Mouse (Mus musculus): Measurements from ENCODE around the gene Fbxl22. TPM values are rescaled to one million over a fixed set of nuclear protein-coding genes. Genes with fewer than 3 reads are reported as not detected.
A peak's percentile ranks its signal among the peaks of the same experiment; 100 is the strongest.

Gene Fbxl22
- total RNA-seq (2017): 1.1 to 2.3 TPM (median 1.8 TPM) in 3 replicates

- no peak for ATAC-seq (replicated peaks; ENCODE audit: insufficient number of reproducible peaks, low FRiP score, low TSS enrichment, poor library complexity, severe bottlenecking)
Measured at GRCm38 (mm10) chr9:66514256-66514770, at the start of gene Fbxl22. Gene Fbxl22 (minus strand): TSS chr9:66514593.

GRCm38 (mm10) chr9:66562215-66562614 is 47.8 kb upstream of the Fbxl22 start:
- no peak for ATAC-seq (replicated peaks; ENCODE audit: insufficient number of reproducible peaks, low FRiP score, low TSS enrichment, poor library complexity, severe bottlenecking)

- no peak for ATAC-seq (replicated peaks; ENCODE audit: insufficient number of reproducible peaks, low FRiP score, low TSS enrichment, poor library complexity, severe bottlenecking)
Measured at GRCm38 (mm10) chr9:66561496-66561895, 47.1 kb upstream of the Fbxl22 start.

- ATAC-seq (replicated peaks; ENCODE audit: insufficient number of reproducible peaks, low FRiP score, low TSS enrichment, poor library complexity, severe bottlenecking): no peak
Measured at GRCm38 (mm10) chr9:66560728-66561127, 46.3 kb upstream of the Fbxl22 start.

- ATAC-seq (replicated peaks; ENCODE audit: insufficient number of reproducible peaks, low FRiP score, low TSS enrichment, poor library complexity, severe bottlenecking): no peak
Measured at GRCm38 (mm10) chr9:66560295-66560694, 45.9 kb upstream of the Fbxl22 start.

- ATAC-seq (replicated peaks; ENCODE audit: insufficient number of reproducible peaks, low FRiP score, low TSS enrichment, poor library complexity, severe bottlenecking): no peak
Measured at GRCm38 (mm10) chr9:66558971-66559370, 44.6 kb upstream of the Fbxl22 start.

- ATAC-seq (replicated peaks; ENCODE audit: insufficient number of reproducible peaks, low FRiP score, low TSS enrichment, poor library complexity, severe bottlenecking): no peak
Measured at GRCm38 (mm10) chr9:66542785-66543184, 28.4 kb upstream of the Fbxl22 start.

- no peak for ATAC-seq (replicated peaks; ENCODE audit: insufficient number of reproducible peaks, low FRiP score, low TSS enrichment, poor library complexity, severe bottlenecking)
Measured at GRCm38 (mm10) chr9:66521595-66521994, 7.2 kb upstream of the Fbxl22 start.

- no peak for ATAC-seq (replicated peaks; ENCODE audit: insufficient number of reproducible peaks, low FRiP score, low TSS enrichment, poor library complexity, severe bottlenecking)
Measured at GRCm38 (mm10) chr9:66520299-66520698, 5.9 kb upstream of the Fbxl22 start.

GRCm38 (mm10) chr9:66518901-66519300 is 4.5 kb upstream of the Fbxl22 start:
- ATAC-seq (replicated peaks; ENCODE audit: insufficient number of reproducible peaks, low FRiP score, low TSS enrichment, poor library complexity, severe bottlenecking): no peak

GRCm38 (mm10) chr9:66518251-66518650 is 3.9 kb upstream of the Fbxl22 start:
- ATAC-seq (replicated peaks; ENCODE audit: insufficient number of reproducible peaks, low FRiP score, low TSS enrichment, poor library complexity, severe bottlenecking): no peak

GRCm38 (mm10) chr9:66517746-66518145 is 3.4 kb upstream of the Fbxl22 start:
- no peak for ATAC-seq (replicated peaks; ENCODE audit: insufficient number of reproducible peaks, low FRiP score, low TSS enrichment, poor library complexity, severe bottlenecking)

- ATAC-seq (replicated peaks; ENCODE audit: insufficient number of reproducible peaks, low FRiP score, low TSS enrichment, poor library complexity, severe bottlenecking): no peak
Measured at GRCm38 (mm10) chr9:66516296-66516940, 2.0 kb upstream of the Fbxl22 start.

- no peak for ATAC-seq (replicated peaks; ENCODE audit: insufficient number of reproducible peaks, low FRiP score, low TSS enrichment, poor library complexity, severe bottlenecking)
Measured at GRCm38 (mm10) chr9:66515680-66516210, 1.4 kb upstream of the Fbxl22 start.

- ATAC-seq (replicated peaks; ENCODE audit: insufficient number of reproducible peaks, low FRiP score, low TSS enrichment, poor library complexity, severe bottlenecking): no peak
Measured at GRCm38 (mm10) chr9:66515115-66515514, 722 bp upstream of the Fbxl22 start.

GRCm38 (mm10) chr9:66513661-66514255 is 635 bp downstream of the Fbxl22 start:
- no peak for ATAC-seq (replicated peaks; ENCODE audit: insufficient number of reproducible peaks, low FRiP score, low TSS enrichment, poor library complexity, severe bottlenecking)

- ATAC-seq (replicated peaks; ENCODE audit: insufficient number of reproducible peaks, low FRiP score, low TSS enrichment, poor library complexity, severe bottlenecking): no peak
Measured at GRCm38 (mm10) chr9:66513150-66513549, 1.2 kb downstream of the Fbxl22 start.

- peak; percentile 64 for ATAC-seq (replicated peaks; ENCODE audit: insufficient number of reproducible peaks, low FRiP score, low TSS enrichment, poor library complexity, severe bottlenecking)
Measured at GRCm38 (mm10) chr9:66512351-66512671, 2.1 kb downstream of the Fbxl22 start.

GRCm38 (mm10) chr9:66511580-66512350 is 2.6 kb downstream of the Fbxl22 start:
- ATAC-seq (replicated peaks; ENCODE audit: insufficient number of reproducible peaks, low FRiP score, low TSS enrichment, poor library complexity, severe bottlenecking): peak; percentile 45
